Mouse (Mus musculus) 416B (cell line): ENCODE measurements around the gene Olfr190.
A peak's percentile ranks its signal among the peaks of the same experiment; 100 is the strongest.
"Not testable (repeated sequence)": the region's sequence is repeated elsewhere in the genome, so short reads cannot be mapped to it uniquely, and the experiment has no call there.

Experiments used
- DNase-seq: peaks from one replicate; pipeline ENCODE4 v3.0.0; 2011; ENCODE audit warnings: low read depth

Olfr190 gene

GRCm38 (mm10) chr16:59077905-59078304 lies at the start of gene Olfr190:
TSS of gene Olfr190 (minus strand) at chr16:59078005.
- DNase-seq: no peak

- no peak for DNase-seq
Observed at GRCm38 (mm10) chr16:59120969-59121368, 43.2 kb upstream of the Olfr190 start, which contains the start of gene Olfr194. TSS of gene Olfr194 (minus strand) at chr16:59121069.

DNA sequence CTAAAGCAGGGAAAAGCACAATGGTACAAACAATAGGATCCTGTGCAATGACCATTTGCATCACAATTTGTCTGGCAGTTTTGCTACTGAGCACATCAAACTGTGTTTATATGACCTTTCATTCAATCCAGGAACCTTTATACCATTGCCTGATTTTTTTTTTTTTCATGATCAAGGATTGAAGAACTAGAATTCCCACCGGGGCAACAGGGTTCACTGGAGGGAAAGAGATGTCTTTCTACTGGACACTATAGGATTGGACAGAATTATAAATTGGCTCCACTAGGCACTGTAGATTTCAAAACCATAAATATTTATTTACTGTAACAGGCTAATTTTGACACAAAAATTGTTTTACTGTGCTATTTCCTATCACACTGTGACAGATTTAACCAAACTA lies 34.0 kb upstream of the Olfr190 start, which contains the start of gene Olfr193:
Gene Olfr193 (minus strand): TSS at position 101 of the 400 bp plus-strand sequence.
- no peak for DNase-seq

GRCm38 (mm10) chr16:59108522-59108921 lies 30.7 kb upstream of the Olfr190 start:
- peak; percentile 84 for DNase-seq

- DNase-seq: peak; percentile 92
Observed at GRCm38 (mm10) chr16:59105312-59105711, 27.5 kb upstream of the Olfr190 start.

DNA sequence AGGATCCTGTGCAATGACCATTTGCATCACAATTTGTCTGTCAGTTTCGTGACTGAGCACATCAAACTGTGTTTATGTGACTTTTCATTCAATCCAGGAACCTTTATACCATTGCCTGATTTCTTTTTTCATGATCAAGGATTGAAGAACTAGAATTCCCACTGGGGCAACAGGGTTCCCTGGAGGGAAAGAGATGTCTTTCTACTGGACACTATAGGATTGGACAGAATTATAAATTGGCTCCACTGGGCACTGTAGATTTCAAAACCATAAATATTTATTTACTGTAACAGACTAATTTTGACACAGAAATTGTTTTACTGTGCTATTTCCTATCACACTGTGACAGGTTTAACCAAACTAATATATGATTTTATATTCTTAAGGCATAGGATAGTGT lies 11.9 kb upstream of the Olfr190 start, which contains the start of gene Olfr191:
Gene Olfr191 (minus strand): TSS at position 101 of the 400 bp plus-strand sequence.
- DNase-seq: not testable (repeated sequence)

GRCm38 (mm10) chr16:59081113-59081512 lies 3.3 kb upstream of the Olfr190 start:
- peak; percentile 79 for DNase-seq

DNA sequence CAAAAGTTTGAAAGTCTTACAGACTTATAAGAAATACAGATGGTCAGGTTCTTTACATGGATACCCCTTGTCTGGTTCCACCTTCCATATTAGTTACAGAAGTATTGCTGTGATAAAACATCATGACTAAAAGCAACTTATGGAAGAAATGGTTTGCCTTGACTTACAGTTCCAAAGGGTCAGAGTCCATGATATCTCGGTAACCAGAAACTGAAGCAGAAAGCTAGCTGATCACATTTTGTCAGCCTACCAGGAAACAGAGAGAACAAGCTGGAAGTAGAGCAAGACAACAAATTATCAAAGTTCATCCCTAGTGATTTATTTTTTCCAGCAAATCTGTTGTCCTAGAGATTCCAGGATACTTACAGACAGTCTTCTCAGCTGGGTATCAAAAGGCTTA lies 4.3 kb downstream of the Olfr190 start:
- DNase-seq: no peak

DNA sequence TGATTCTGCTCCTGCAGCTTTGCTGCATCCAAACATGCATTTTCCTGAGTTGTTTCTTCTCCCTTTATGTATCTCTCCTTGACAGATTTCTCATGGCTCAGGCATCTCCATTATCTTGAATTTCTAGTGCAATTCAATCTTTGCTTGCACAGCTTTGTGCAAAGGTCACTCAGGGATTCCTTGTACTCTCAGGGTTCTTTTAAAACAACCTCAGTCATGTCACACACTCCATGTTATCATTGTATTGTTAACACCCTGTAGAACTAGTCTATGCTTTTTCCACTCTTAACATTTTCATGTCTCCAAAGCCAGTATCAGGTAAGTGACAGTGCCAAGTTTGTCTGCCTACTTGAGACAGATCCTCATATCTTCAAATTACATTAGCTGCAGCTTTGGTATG lies 6.0 kb downstream of the Olfr190 start:
- no peak for DNase-seq

- DNase-seq: peak; percentile 91
Observed at GRCm38 (mm10) chr16:59062411-59062810, 15.4 kb downstream of the Olfr190 start.

GRCm38 (mm10) chr16:59049286-59049685 lies 28.5 kb downstream of the Olfr190 start:
- DNase-seq: not testable (repeated sequence)

DNA sequence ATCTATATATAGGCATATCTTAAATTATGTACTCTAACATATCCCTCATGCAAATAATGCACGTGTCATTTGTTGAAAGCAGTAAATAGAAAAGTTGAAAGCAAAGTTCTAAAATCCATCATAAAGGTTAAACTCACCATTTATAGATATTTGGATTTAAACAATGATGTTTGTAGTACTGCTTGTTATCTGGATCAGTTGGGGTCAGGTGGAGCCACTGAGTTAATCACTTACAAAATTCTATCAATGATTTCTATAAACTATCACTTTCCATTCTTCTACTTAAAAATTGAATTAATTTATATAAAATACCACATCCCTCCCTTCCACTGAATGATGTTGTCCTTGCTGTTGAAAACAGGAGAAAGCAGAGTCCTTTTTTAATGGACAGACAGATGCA lies 28.9 kb downstream of the Olfr190 start:
- DNase-seq: no peak

- DNase-seq: no peak
Observed at GRCm38 (mm10) chr16:59047579-59047978, 30.2 kb downstream of the Olfr190 start.

- peak; percentile 31 for DNase-seq
Observed at GRCm38 (mm10) chr16:59045835-59046234, 32.0 kb downstream of the Olfr190 start.

- DNase-seq: no peak
Observed at GRCm38 (mm10) chr16:59039710-59040109, 38.1 kb downstream of the Olfr190 start, which contains the start of gene Olfr187. TSS of gene Olfr187 (minus strand) at chr16:59039767.

GRCm38 (mm10) chr16:59030191-59030590 lies 47.6 kb downstream of the Olfr190 start, which contains the start of gene Olfr186:
TSS of gene Olfr186 (minus strand) at chr16:59030291.
- no peak for DNase-seq
